Mouse (Mus musculus) limb, embryonic 14.5 days (tissue): Measurements from ENCODE around the gene Pigyl. TPM values are rescaled to one million over a fixed set of nuclear protein-coding genes. Genes with fewer than 3 reads are reported as not detected.

Experiments
- ATAC-seq: fragments of 200-750 bp; cut with Nextera tagmentation; 2 replicates; pipeline ENCODE4 v1.8.0; 2017; ENCODE audit warnings: low read depth, moderate number of reproducible peaks, moderate TSS enrichment; ENCODE audit not compliant: low FRiP score
- DNase-seq: peaks from one replicate; pipeline ENCODE4 v3.0.0-alpha.2; 2015; ENCODE audit warnings: low spot score
- H3K27ac ChIP-seq: fragments of 300-500 bp; sonication (generic); replicated peaks from 2 replicates; pipeline ENCODE4 v1.5.1; 2014; ENCODE audit warnings: low read depth, mild to moderate bottlenecking, low read length, moderate library complexity, mixed read lengths
- H3K27me3 ChIP-seq: fragments of 300-500 bp; sonication (generic); 2 replicates; pipeline ENCODE4 v1.6.1; 2014; ENCODE audit warnings: low read length, mixed read lengths; ENCODE audit not compliant: control insufficient read depth, insufficient read depth
- H3K36me3 ChIP-seq: fragments of 300-500 bp; sonication (generic); 2 replicates; pipeline ENCODE4 v1.6.1; 2014; ENCODE audit warnings: mild to moderate bottlenecking, low read length, moderate library complexity, mixed read lengths; ENCODE audit not compliant: control insufficient read depth, insufficient read depth
- H3K4me1 ChIP-seq: fragments of 300-500 bp; sonication (generic); 2 replicates; pipeline ENCODE4 v1.6.1; 2014; ENCODE audit warnings: antibody characterized with exemption, low read length, mixed read lengths; ENCODE audit not compliant: control insufficient read depth, insufficient read depth
- H3K4me2 ChIP-seq: fragments of 300-500 bp; sonication (generic); replicated peaks from 2 replicates; pipeline ENCODE4 v1.6.1; 2014; ENCODE audit warnings: low read depth, mild to moderate bottlenecking, low read length, moderate library complexity; ENCODE audit not compliant: severe bottlenecking
- H3K4me3 ChIP-seq: fragments of 300-500 bp; sonication (generic); replicated peaks from 2 replicates; pipeline ENCODE4 v1.5.1; 2014; ENCODE audit warnings: low read length
- H3K9ac ChIP-seq: fragments of 300-500 bp; sonication (generic); 2 replicates; pipeline ENCODE4 v1.6.1; 2014; ENCODE audit warnings: mild to moderate bottlenecking, low read depth, low read length, moderate library complexity; ENCODE audit not compliant: severe bottlenecking
- H3K9me3 ChIP-seq: fragments of 300-500 bp; sonication (generic); 2 replicates; pipeline ENCODE4 v1.6.1; 2016; ENCODE audit warnings: low read length; ENCODE audit not compliant: control insufficient read depth
- POLR2A ChIP-seq: fragments of 200-500 bp; IDR thresholded peaks from 2 replicates; pipeline ENCODE4 v1.8.0; 2012; ENCODE audit warnings: inconsistent platforms, mild to moderate bottlenecking, moderate library complexity, borderline replicate concordance; ENCODE audit not compliant: insufficient read depth, insufficient read length; ENCODE audit errors: extremely low read depth
- WGBS: fragments of 180-500 bp; shearing (Covaris S2); extraction: QIAGEN DNeasy Blood & Tissue Kit; methylation state at CpG from one replicate; pipeline ENCODE4 v1.1.7; 2014; 5-methylcytosine and 5-hydroxymethylcytosine counted together
- polyA plus RNA-seq, 2 experiments: library from polyadenylated mRNA; depleted of rRNA in 1 of 2; stranded (reverse) in 1 of 2; unstranded in 1 of 2; fragments of >200 nt; fragmentation: Nextera tagmentation in 1 of 2; extraction: Ambion mirVana in 1 of 2; gene quantifications; 2 replicates each; pipeline versions ENCODE4 v1.2.1 to v1.2.3; 2012 to 2014

Gene Pigyl
- polyA plus RNA-seq, 2 experiments: 62.4 to 82.4 TPM

DNA sequence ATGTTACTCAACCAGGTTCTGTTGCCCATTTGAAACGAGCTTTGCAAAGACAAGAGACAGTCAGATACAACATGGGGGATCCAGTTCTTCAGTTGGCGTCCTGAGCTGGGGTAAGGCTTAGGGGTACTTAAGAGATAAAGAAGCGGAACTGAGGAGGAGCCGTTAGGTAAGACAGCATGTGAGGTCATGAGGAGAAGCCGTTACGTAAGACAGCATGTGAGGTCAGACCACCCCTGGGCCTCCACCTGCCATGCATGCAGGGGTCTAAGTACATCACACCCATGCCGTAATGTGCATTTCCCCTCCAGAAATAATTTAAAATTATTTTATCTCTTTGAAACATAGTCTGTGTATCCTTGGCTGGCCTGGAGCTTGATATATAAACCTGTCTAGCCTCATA is 6.3 kb downstream of the Pigyl start:
- no peak for TF ChIP-seq POLR2A
- Histone ChIP-seq H3K4me3 (no peak overlapping the region), H3K9me3 (0 out of 2 replicates have a peak, but pooled peaks cover 6% of the 10 kb centered on the region), H3K36me3 (peaks cover 8% of the 10 kb centered on the region; the same call in 1 of the 2 replicates), H3K27me3 (no peaks in the 10 kb centered on the region), H3K9ac (no peak overlapping the region), H3K27ac (no peak overlapping the region), H3K4me1 (0 out of 2 replicates have a peak, but pooled peaks cover 4% of the 10 kb centered on the region), H3K4me2 (no peak overlapping the region)
- ATAC-seq: no peak
- no peak for DNase-seq
- 84% methylated on average over 7 of the region's 7 CpGs for WGBS

DNA sequence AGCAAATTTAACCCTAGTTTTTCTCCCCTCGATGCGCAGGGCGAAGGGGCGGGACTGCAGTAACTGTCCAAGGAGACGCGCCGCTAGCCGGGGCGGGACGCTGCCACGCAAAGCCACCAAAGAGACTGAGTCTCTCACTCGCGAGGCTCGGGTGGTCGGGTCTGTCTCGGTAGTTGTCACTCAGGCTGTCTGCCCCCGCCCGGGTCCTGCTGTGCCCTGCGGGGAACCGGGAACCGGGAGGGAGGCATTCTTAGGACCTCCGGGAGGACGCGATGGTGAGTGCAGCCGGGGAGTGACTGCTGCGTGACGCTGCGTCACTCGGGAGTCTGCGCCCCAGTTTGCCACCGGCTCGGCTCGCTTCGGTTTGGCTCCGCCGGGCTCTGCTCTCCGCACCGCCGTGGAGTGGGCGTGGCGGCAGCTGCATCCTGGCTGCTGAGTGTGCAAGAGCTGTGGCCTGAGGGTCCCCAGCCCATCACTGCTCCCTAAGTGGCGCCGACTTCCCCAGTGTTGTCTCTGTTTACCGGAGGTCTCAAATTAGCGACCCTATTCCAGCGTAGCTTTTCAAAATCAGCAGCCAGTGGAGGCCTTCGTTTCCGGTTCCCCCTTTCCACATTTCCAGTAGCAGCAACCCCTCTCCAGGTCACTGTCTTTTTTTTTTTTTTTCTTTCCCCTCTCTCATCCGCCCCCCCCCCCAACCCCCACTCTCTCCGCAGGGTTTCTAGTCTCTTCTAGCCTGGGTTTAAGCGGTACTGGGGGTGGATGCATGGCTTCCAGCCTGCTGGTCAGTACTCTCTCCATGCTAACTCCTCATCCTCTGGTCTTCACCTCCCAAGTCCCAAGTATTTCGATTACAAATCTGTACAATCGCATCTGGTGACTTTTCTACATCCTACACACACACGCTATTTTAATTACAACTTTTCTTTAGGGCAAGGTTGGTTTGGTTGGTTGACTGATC is 8.3 kb downstream of the Pigyl start:
- ATAC-seq (peak; percentile 75), DNase-seq (peak; percentile 36)
- Histone ChIP-seq H3K4me2 (peak overlapping the region; percentile 94), H3K27me3 (no peaks in the 10 kb centered on the region), H3K27ac (no peak overlapping the region), H3K9me3 (0 out of 2 replicates have a peak, but pooled peaks cover 6% of the 10 kb centered on the region), H3K4me1 (0 out of 2 replicates have a peak, but pooled peaks cover 4% of the 10 kb centered on the region), H3K4me3 (peak overlapping the region; percentile 58), H3K9ac (peak overlapping the region; percentile 73), H3K36me3 (no peaks in the 10 kb centered on the region)
- 3% methylated on average over 46 of the region's 54 CpGs for WGBS
- no peak for TF ChIP-seq POLR2A

DNA sequence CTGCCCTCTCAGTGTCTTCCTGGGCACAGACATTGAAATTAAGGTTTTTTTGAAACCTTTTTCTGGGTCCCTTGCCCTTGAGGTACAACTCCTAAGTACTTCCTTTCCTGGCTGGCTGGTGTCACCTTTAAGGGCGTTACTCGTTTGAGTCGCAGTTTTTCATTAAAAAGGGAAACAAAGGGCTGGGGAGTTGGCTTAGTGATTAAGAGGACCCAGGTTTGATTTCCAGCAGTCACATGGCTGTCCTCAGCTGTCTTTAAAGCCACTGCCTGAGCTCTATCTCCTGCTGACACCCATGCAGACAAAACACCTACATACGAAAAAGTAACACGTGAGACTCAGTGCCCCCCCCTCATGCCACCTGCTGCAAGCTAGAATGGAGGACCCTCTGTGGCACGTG is 9.3 kb downstream of the Pigyl start:
- DNase-seq (no peak), ATAC-seq (no peak)
- Histone ChIP-seq H3K4me1 (0 out of 2 replicates have a peak, but pooled peaks cover 4% of the 10 kb centered on the region), H3K4me2 (no peak overlapping the region), H3K4me3 (no peak overlapping the region), H3K27me3 (no peaks in the 10 kb centered on the region), H3K36me3 (no peaks in the 10 kb centered on the region), H3K9ac (no peak overlapping the region), H3K9me3 (0 out of 2 replicates have a peak, but pooled peaks cover 6% of the 10 kb centered on the region), H3K27ac (no peak overlapping the region)
- TF ChIP-seq POLR2A: no peak
- WGBS: 47% methylated on average over 6 of the region's 6 CpGs

DNA sequence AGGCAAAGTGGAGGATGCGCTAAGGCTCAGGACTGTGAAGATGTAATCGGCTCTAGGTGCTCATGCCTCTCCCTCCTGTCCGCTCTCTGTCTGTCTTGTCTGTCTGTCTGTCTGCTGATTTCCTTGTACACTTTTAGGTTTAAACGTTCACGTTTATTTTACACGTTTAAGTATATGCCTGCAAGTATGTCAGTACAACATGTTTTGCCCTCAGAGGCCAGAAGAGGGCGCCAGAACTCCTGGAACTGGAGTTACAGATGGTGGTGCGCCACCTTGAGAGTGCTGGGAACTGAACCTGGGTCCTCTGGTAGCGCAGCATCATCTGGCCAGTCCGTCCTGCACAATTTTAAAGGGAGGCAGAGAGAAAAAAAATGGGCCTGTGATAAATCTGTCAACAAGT is 10.0 kb downstream of the Pigyl start:
- H3K36me3 ChIP-seq: no peaks in the 10 kb centered on the region
- DNase-seq (no peak), ATAC-seq (no peak)
- H3K4me1 ChIP-seq: 0 out of 2 replicates have a peak, but pooled peaks cover 4% of the 10 kb centered on the region
- no peak overlapping the region for H3K9ac ChIP-seq
- H3K4me2 ChIP-seq: no peak overlapping the region
- no peak overlapping the region for H3K4me3 ChIP-seq
- H3K27ac ChIP-seq: no peak overlapping the region
- H3K9me3 ChIP-seq: 0 out of 2 replicates have a peak, but pooled peaks cover 6% of the 10 kb centered on the region
- TF ChIP-seq POLR2A: no peak
- no peaks in the 10 kb centered on the region for H3K27me3 ChIP-seq
- 87% methylated on average over 10 of the region's 10 CpGs for WGBS

DNA sequence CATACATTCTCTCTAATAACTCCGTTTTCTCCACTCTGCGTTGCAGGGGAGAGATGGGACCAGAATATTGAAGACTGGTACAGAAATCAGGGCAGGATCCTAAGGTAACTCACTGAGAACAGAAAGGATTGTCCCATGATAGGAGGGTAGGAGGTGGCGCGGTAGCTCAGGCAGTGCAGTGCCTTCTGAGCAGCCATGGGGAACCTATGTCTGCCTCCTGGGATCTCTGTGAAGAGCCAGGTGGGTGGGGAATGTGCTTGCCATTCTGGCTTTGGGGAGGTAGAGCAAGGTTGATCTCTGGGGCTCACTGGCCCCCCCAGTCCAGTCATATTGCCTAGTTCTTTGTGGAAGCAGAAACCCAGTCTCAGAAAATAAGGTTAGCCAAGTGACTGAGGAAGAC is 11.1 kb downstream of the Pigyl start:
- Histone ChIP-seq H3K36me3 (no peaks in the 10 kb centered on the region), H3K4me3 (no peak overlapping the region), H3K4me2 (no peak overlapping the region), H3K4me1 (0 out of 2 replicates have a peak, but pooled peaks cover 4% of the 10 kb centered on the region), H3K9me3 (0 out of 2 replicates have a peak, but pooled peaks cover 6% of the 10 kb centered on the region), H3K27ac (no peak overlapping the region), H3K9ac (no peak overlapping the region), H3K27me3 (no peaks in the 10 kb centered on the region)
- no peak for ATAC-seq
- no peak for DNase-seq
- no peak for TF ChIP-seq POLR2A
- WGBS: 97% methylated on average over 4 of the region's 4 CpGs
